In the genomic region with DNA sequence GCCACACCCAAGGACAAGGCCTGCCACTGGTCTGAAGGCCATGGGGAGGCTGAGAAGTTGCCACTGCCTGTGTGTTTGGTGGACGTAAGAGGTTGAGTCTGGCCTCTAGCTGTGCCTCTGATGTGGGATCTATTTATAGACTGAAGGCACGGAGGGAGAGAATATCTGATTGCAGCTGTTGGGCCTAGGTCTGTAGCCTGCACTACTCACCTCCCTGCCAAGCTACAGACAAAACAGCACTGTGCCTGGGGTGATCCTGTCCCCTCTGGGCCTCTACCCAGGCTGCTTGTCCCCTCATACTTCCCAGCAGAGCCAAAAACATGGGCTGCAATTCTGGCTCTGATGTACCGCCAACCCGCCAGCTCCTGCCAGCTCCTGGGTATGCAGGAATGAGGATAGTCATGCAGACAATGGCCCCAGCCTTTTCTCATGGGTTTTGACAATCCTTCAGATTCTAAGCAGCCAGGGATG, we compare ENCODE assay signal across 8 mouse cellular contexts. TPM values are rescaled to one million over a fixed set of nuclear protein-coding genes. Genes with fewer than 3 reads are reported as not detected.
DNase-seq lines count a peak whose midpoint lies in the region; ATAC-seq lines count a peak whose summit lies in the region.

No protein-coding gene starts in this region.

- no peaks in the 10 kb centered on the region for H3K27me3 ChIP-seq in midbrain, embryonic 16.5 days (ENCODE audit: control insufficient read depth, insufficient read depth, low read depth, low read length)
- H3K27me3 ChIP-seq in kidney, embryonic 15.5 days, result no peaks in the 10 kb centered on the region

- no peak overlapping the region for H3K4me2 ChIP-seq in midbrain, embryonic 16.5 days (ENCODE audit: low read length)
- H3K4me2 ChIP-seq in kidney, embryonic 15.5 days, result no peak overlapping the region

- no peaks in the 10 kb centered on the region for H3K9me3 ChIP-seq in midbrain, embryonic 16.5 days (replicated peaks; ENCODE audit: control insufficient read depth, low read length, poor library complexity, severe bottlenecking)
- H3K9me3 ChIP-seq in kidney, embryonic 15.5 days (replicated peaks), result no peaks in the 10 kb centered on the region

- peak; percentile 10 for DNase-seq in cerebellum, adult 9-11 months
- no peak for DNase-seq in cerebellum, adult 8-10 months
- peak; percentile 50 for DNase-seq in adrenal gland, postnatal 25 days
- peak; percentile 66 to 78 for DNase-seq in heart, adult 18-20 months
- peak; percentile 52 to 65 for DNase-seq in layer of hippocampus, postnatal 36 days
- DNase-seq in testis, postnatal 10 days (ENCODE audit: low spot score), result no peak

- no peak overlapping the region for H3K4me3 ChIP-seq in midbrain, embryonic 16.5 days (ENCODE audit: low read depth, low read length)
- no peak overlapping the region for H3K4me3 ChIP-seq in kidney, embryonic 15.5 days (replicated peaks)

- H3K9ac ChIP-seq in midbrain, embryonic 16.5 days (ENCODE audit: low read depth, low read length), result peak overlapping the region; percentile 20; the same call in 1 of the 2 replicates
- H3K9ac ChIP-seq in kidney, embryonic 15.5 days, result no peak overlapping the region

- 49% methylated on average over 4 of the region's 4 CpGs for WGBS in midbrain, embryonic 16.5 days
- WGBS in kidney, embryonic 15.5 days, result 61% methylated on average over 4 of the region's 4 CpGs

- H3K4me1 ChIP-seq in midbrain, embryonic 16.5 days (ENCODE audit: control insufficient read depth, insufficient read depth, low read length), result peaks cover 9% of the 10 kb centered on the region
- H3K4me1 ChIP-seq in kidney, embryonic 15.5 days, result no peaks in the 10 kb centered on the region

- no peaks in the 10 kb centered on the region for H3K36me3 ChIP-seq in midbrain, embryonic 16.5 days (ENCODE audit: control insufficient read depth, insufficient read depth, low read length)
- H3K36me3 ChIP-seq in kidney, embryonic 15.5 days, result no peaks in the 10 kb centered on the region

- peak; percentile 85 for ATAC-seq in midbrain, embryonic 16.5 days
- ATAC-seq in kidney, embryonic 15.5 days (replicated peaks; ENCODE audit: low FRiP score), result no peak

- H3K27ac ChIP-seq in midbrain, embryonic 16.5 days (ENCODE audit: low read length), result 0 out of 2 replicates have a peak overlapping the region, but pooled peaks have one; percentile 11
- no peak overlapping the region for H3K27ac ChIP-seq in kidney, embryonic 15.5 days

RNA-seq across cellular contexts. Expression of a gene that starts 26.8 kb away (rescaled TPM):
- total RNA-seq in adrenal gland, postnatal 25 days (2021), result 28.9 and 48.9 TPM in 2 replicates
- 10 to 100 TPM; 25.5 to 26.5 TPM for total RNA-seq in heart, adult 18-20 months (2021)
- total RNA-seq in layer of hippocampus, postnatal 36 days (2021), result 1 to 10 TPM; 7.1 to 7.2 TPM
- polyA plus RNA-seq in midbrain, embryonic 16.5 days (2015; fragmentation: Nextera tagmentation; extraction: Ambion mirVana), result 2.7 and 3.7 TPM in 2 replicates
- polyA plus RNA-seq in kidney, embryonic 15.5 days (2015; fragmentation: Nextera tagmentation; extraction: Ambion mirVana), result 3.0 and 3.4 TPM in 2 replicates

Comparison
In these comparisons a context has a peak if more than half of its experiments do, and no peak if none do; other contexts are left out.
1. DNase-seq: peak in cerebellum, adult 9-11 months (single experiment), adrenal gland, postnatal 25 days (single experiment), heart, adult 18-20 months (2 of 2) and layer of hippocampus, postnatal 36 days (2 of 2); none in cerebellum, adult 8-10 months (single experiment) and testis, postnatal 10 days (single experiment).